Mouse (Mus musculus) granulocyte monocyte progenitor cell, adult 5-6 weeks (primary cell): Measurements from ENCODE around the gene Aox2. TPM values are rescaled to one million over a fixed set of nuclear protein-coding genes. Genes with fewer than 3 reads are reported as not detected.

Experiments
- ATAC-seq: replicated peaks from 2 replicates; pipeline ENCODE4 v1.8.0; 2016; ENCODE audit warnings: mild to moderate bottlenecking, moderate TSS enrichment, inconsistent platforms; ENCODE audit not compliant: poor library complexity, severe bottlenecking
- total RNA-seq, 2 experiments: library from RNA; stranded (forward) in 1 of 2; stranded (reverse) in 1 of 2; fragments of 200-712, 200-1000 nt in 1 of 2; fragments of >200 nt in 1 of 2; fragmentation: Nextera tagmentation in 1 of 2; gene quantifications; 2 replicates each; pipeline ENCODE4 v1.2.3; 2014 to 2017

The Aox2 gene
- total RNA-seq (2014; fragmentation: Nextera tagmentation) (0.28 TPM in 1 of 2 replicates, not detected in the other), total RNA-seq (2017) (0.30 TPM in 1 of 2 replicates, not detected in the other)

DNA sequence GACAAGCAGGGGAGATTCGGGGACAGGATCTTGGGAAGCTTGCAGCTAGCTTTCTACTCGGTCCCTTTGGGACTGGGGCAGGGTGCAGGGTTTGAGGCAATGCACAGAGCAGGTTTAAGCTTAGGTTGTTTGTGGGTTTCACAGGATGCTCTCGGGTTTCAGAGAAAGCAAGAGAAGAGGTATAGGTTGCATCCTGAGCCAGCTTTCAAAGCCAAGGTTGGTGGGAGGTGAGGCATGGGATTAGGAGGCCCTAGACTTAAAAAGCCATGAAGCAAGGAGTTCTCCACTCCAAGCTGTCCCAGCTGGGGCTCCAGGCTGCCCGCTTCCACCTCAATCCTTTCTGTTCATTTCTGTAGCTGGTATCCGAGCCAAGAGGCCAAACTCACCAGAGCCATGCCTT lies at the start of gene Aox2:
TSS of gene Aox2 (plus strand) at position 301 of the 400 bp plus-strand sequence.
- ATAC-seq = no peak

DNA sequence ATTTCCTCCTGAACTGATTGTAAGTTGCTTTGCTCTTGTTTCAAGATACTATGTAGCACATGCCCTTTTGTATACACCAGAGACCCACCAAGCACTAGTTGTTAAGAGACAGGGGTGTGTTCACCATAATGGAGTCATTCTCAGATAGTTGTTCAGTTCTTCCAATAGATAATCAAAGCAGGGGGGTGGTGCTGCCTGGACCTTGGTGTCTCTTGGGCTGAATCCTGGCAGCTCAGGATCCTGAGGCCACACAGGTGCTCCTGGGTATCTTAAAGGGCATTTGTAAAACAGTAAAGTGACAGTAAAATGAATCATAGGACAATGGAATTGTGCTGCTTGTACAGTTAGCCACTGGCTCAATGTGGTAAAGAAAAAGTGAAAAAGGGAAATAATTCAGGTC lies 49.2 kb upstream of the Aox2 start:
- no peak for ATAC-seq

DNA sequence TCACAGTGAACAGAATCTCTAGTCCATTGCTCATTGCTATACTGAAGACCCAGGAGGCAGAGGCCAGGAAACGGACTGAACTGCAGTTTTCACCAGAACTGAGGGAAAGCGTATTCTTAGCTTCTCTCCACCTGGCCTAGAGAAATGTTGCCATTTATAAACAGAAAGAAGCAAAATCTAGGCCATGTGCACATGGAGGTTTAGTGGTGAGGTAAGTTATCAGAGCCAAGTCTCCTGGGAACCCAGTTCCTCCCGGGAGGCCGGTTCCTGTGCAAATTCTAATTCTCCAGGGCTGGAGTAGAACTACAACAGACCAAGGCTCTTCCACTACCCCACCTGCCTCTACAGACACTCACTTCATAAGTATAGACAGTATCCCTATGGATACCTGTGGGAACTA lies 48.4 kb upstream of the Aox2 start:
- ATAC-seq = no peak

DNA sequence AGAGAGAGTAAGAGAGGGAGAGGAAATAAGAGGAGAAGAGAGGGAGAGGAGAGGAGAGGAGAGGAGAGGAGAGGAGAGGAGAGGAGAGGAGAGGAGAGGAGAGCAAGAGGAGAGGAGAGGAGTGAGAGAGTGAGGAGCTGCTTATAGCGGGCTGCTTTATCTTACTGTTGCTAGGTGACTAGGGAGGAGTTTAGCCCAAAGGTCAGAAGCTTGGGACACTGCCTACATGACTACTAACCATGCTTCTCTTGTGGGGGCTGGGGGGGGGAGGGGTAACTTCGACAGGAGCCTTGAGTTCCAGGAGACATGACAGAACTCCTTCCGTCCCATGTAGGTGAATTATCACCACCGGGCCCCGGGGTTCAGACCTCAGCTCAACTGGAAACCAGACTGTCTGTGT lies 47.6 kb upstream of the Aox2 start:
- no peak for ATAC-seq

DNA sequence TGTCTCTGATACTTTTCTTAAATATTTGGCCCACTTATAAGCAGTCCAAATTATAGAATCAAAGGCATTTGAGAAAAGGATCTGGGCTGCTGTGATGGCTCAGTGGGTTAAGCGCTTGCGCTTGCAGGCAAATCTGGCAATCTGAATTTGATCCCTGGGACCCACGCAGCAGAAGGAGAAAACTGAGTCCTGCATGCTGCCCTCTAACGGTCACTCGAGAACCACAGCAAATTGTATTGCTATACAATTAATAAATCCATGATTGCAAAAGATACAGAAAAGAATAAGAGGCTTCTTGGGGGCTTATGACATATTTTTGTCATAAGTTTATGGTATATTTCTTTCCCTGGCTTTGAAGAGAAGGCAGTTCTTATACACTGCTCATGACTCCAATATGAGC lies 42.7 kb upstream of the Aox2 start:
- no peak for ATAC-seq

DNA sequence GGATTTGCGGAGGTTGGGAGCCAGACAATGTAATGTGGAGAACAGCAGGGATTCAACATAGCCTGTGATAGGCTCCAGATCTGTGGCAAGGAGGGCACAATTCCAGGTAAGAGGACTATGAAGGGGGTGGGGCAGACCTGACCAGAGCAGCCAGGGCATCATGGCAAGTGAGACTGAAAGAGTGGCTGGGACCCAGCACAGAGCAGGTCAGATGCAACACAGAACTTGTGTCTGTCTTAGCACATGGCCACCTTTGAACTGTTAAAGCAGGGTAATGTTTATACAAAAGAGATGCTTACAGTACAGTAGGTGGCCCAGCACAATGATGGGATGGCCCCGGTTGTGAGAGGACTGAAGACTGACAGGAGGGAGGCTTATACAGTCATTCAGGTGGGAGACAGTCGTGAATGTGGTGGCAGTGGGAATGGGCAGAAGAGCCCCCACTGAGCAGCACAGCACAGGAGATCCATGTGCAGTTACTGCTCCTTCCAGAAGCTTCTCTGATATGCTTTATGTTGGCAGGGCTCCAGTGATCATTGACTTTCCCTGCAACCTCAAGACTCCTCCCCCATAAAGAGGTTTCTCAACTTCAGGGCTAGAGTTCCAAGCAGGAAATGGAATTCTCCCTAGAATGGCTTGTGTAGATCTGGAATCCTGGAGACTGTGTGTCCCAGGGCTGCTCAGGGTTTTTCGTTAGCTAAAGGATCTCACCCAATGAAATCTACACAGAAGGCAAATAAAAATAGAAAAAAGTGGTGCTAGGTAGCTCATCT lies 40.4 kb upstream of the Aox2 start:
- no peak for ATAC-seq

DNA sequence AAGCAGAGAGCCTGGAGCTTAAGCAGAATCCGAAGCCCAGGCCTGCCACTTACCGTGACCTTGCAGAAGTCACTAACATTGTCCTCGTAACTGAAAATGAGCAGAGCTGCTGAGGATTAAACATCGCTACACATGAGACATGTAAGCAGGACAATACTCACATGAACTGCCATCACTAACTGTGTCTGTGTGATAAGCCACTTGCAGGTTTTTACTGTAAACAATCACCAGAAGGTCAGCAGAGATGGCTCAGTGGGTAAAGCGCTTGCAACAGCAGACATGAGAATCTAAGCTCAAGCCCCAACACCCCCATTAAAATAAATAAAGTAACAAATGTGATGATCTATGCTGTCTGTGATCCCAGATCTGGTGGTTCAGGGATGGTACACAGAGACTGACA lies 39.7 kb upstream of the Aox2 start:
- ATAC-seq = no peak

DNA sequence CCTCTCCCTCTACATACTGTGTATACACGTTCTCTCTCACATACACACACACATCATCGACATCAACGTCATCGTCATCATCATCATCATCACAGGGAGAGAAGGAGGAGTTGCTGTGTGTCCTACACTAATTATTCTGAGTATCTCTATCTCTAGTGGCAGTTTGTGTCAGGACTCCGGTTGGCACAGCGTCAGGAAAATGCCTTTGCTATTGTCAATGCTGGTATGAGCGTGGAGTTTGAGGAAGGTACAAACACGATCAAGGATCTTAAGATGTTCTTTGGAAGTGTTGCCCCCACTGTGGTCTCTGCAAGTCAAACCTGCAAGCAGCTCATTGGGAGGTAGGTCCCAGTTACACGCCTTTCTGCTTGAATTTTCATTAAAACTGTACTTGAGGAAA lies 39.2 kb upstream of the Aox2 start:
- no peak for ATAC-seq

DNA sequence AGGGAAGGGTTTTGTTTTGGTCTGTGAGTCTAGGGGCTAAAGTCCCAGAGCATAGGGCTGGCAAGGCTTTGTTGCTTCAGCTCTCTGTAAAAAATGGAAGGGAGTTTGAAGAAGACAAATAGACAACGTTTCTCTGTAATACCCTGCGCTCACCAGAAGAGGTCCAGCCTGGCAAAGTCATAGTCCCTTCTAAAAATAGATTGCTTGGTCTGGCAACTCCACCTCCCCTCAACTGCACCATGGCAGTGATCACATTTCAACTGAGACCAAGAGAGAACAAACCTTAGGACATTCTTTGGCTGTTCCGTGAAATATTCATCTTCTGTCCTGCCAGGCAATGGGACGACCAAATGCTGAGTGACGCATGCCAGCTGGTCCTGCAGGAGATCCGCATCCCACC lies 37.8 kb upstream of the Aox2 start:
- peak; percentile 35; the same call in 1 of the 2 replicates for ATAC-seq

DNA sequence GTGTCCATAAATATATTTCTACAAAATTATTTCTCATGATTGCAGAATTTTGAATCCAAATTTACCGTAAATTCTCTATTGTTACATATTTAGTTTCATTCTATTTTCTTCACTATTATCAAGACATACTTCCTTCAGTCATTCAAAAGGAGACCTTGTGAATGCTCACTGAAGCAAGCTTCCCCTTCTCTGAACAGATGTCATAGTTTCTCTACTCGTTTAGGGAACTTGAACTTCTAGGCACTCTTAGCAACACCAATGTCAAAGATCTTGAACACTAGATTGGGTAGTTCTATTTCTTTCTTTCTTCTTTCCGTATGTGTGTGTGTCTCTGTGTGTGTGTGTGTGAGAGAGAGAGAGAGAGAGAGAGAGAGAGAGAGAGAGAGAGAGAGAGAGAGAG lies 33.6 kb upstream of the Aox2 start:
- no peak; the same call in 1 of the 2 replicates for ATAC-seq

DNA sequence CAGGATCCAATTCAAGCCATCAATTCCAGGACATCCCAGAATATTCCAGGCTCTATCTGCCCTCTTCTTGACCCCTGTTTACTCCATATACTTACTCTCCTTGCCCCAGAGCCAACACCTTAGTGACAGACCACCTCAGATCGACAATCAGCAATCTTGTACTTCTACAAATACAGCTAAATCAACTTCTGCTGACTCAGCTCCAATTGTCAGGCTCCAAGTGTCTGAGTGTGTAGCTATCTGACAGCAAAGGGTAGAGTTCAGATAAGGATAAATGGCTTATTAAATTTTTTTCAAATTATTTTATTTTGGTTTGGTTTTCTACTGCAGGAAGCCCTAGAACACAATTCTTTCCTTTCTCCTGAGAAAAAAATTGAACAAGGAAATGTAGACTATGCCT lies 29.6 kb upstream of the Aox2 start:
- no peak for ATAC-seq

DNA sequence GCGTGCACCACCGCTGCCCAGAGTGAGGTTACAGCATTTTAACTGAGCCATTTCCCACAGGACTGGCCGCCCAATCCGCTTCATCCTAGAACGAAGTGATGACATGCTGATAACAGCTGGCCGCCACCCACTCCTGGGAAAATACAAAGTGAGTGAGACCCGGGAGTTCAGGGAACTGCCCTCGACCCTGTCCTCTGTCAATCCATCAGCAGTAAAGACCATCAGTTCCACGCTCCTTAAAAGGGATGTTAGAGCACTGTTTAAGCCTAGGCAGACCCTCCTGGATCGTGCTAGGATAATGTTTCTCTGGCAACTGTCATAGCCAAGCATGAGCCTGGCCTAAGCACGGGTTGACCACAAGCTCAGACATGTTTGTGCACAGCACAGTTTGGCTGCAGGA lies 24.7 kb upstream of the Aox2 start:
- ATAC-seq = no peak

DNA sequence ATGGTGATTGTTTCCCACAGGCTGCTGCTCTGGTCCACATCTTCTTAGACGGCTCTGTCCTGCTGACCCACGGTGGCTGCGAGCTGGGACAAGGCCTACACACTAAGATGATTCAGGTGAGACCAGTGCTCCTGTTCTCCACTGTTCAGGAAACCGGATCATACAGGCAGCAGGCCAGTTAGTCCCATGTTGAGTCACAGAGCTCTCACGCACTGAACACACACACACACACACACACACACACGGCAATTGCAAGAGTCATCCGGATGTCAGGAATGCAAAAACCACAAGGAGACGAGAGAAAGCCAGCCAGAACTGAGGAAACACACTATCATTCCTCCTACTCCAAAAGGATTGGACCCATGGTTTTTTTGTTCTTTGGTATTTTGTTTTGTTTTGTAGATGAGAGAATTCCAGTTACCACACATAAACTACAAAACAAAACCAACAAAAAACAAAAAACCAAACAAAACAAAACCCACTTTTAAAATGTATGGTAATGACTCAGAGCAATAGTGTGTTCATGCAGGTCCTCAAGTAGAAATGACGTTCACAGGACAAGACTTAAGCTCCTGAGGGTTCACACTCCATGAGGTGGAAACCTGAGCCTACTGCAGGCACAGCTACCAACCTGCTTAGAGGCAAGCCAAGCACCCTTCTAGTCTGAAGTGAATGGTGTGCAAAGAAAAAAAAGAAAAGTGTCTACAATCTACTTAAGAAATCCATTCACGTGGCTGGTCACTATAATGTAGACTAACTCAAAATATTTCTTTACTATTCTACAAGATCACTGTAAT lies 20.7 kb upstream of the Aox2 start:
- no peak for ATAC-seq

DNA sequence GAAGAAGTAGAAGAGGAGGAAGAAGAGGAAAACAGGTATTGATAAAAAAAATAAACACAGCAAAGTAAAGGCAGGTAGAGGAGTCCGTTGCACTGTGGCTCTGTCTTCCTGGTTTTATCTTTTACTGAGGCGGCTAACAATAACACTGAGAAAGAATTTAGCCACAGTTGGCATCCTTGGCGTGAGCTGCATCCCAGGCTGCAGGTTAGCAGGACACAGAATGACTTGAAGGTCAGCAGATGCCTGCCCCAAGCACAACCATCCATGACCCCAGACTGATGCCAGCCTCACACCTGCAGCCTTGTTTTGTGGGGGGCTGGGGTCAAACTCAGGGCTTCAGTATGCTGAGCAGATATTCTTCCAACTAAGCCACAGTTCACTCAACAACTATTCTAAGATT lies 17.8 kb upstream of the Aox2 start:
- ATAC-seq = no peak

DNA sequence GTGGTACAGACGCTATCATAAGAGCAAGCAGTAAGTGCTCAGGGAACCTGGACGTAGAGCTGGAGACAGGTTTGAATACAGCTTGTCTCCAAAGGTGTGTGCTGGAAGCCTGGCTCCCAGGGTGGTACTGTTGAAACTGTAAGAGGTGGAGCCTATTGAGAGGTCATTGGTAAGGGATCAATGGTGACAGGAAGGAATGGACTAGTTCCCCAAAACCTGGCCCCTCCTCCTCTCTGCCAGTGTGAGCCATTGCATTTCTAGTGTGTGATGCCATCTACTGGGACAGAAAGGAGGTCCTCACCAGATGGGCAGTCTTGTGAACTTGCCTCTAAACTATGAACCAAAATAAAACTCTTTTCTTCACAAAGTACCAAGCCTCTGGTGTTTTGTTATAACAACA lies 9.9 kb upstream of the Aox2 start:
- ATAC-seq = peak; percentile 82

DNA sequence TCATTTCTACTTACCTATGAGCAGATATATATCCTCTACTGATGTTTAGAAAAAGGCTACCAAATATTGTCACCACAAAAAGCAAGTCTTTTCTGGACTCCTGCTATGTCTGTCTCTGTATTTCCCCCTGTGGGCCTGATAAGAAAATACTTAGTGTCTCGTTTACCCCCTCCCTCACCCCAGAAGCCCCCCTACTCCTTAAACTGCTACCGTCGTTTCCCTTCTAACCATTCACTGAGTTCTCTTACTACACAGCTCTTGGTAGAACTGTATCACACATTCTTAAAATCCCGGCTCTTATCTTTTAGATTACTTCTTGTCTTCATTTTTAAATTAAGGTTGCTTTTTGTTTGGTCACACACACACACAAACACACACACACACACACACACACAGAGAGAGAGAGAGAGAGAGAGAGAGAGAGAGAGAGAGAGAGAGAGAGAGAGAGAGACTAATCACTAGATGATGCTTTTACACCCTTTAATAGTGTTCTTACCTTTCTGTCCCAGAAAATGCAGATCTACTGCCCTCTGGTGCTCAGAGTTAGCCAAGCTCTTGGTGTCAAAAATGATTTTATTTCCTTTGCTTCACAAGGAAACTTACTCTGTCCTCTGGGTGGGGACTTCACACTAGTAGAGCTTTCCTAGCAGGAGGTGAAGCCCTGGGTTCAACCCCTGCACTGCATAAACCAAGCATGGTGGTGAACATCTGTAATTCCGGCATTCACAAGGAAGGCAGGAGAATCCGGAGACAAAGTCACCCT lies 7.1 kb upstream of the Aox2 start:
- ATAC-seq = peak; percentile 62

DNA sequence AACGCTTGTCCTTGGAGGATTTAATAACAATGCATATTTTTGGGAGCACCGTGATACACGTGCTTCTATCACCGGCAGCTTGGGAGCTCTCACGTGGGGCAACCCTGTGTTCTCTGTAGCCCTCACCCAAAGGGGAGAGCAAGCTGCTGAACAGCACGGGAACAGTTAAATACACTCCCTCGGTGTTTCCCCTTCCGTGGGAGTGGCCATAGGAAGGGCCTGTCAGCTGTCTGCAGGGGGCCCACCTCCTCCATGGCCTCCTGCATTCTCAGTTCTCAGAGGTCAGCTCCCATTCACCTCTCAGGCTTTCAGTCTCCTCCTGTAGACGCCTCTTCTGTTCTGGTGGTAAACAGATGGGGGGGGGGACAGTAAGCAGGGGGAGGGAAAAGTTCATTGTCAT lies 2.2 kb upstream of the Aox2 start:
- 0 out of 2 replicates have a peak, but pooled peaks have one; percentile 40 for ATAC-seq

DNA sequence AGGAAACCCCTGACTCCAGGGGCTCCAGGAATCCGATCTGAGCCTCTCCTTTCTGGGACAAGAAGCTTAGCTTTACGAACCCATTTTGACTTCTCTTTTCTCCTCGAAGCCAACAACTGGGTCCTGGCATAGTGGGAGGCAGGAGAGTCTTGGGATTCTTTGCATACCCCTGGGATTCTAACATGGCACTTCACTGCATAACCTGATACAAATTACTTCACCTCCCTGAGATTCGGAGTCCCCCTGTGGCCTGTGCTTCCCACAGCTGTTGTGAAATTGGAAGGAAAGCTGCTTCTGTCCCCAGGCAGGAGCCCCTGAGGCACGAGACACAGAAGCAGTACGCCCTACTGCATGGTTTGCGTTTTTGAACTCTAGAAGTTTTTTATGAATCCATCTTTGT lies 387 bp downstream of the Aox2 start:
- no peak for ATAC-seq

DNA sequence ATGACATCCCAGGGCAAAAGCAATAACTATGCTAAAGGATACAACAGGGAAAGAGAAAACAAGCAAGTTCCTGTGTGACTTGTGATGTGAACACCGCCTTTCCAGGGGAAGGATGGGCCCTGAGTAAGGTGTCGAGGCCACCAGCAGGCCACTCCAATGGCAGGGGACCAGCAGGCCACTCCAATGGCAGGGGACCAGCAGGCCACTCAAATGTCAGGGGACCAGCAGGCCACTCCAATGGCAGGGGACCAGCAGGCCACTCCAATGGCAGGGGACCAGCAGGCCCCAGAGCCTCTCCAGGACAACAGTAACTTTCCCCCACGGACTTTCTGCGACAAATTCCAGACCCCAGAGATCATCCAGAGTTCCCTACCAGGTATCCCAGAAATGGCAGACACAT lies 2.3 kb downstream of the Aox2 start:
- ATAC-seq = no peak

DNA sequence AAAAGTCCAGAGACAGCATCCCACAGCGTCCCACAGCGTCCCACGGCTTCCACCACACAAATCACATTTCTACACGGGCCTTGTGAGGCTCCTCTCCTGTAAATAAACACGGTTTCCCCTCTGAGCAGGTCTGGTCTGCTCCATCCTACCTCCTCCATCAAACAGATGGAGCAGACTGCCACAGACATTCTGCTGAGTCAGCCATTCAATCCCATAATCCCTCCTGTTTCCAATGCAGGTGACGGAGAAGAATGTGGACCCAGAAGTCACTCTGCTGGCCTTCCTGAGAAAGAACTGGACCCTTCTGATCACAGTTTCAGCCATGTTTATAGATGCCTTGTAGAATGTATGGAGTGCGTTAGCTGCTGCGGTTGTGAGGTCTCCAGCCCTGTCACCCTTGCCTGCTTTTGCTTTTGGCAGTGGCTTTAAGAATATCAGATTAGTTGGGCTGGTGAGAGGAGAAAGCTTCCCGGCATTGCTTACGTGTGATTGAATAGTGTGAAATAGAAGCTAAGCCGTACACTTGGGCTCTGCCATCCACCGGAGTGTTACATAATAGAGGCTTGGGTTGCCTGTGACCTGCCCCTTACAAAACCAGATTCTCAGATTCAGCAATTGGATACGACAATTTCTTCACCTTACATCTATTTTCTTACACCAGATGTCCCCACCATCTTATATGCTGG lies 3.0 kb downstream of the Aox2 start:
- ATAC-seq = no peak
